Mouse (Mus musculus) neutrophil, adult 5-6 weeks (primary cell): ENCODE data around the gene Abca9. TPM values are rescaled to one million over a fixed set of nuclear protein-coding genes. Genes with fewer than 3 reads are reported as not detected.

Experiments
- ATAC-seq: fragments of 151-379, 151-347 bp; 2 replicates; pipeline ENCODE4 v1.8.0; 2017; ENCODE audit warnings: mild to moderate bottlenecking, moderate TSS enrichment; ENCODE audit not compliant: insufficient number of reproducible peaks, poor library complexity, low FRiP score, severe bottlenecking; ENCODE audit errors: extremely low read depth
- total RNA-seq: library from RNA; stranded (forward); fragments of 200-1000 nt; gene quantifications from 2 replicates; pipeline ENCODE4 v1.2.3, GENCODE M21; 2017

Abca9 gene
- 5.5 and 5.8 TPM in 2 replicates for total RNA-seq

DNA sequence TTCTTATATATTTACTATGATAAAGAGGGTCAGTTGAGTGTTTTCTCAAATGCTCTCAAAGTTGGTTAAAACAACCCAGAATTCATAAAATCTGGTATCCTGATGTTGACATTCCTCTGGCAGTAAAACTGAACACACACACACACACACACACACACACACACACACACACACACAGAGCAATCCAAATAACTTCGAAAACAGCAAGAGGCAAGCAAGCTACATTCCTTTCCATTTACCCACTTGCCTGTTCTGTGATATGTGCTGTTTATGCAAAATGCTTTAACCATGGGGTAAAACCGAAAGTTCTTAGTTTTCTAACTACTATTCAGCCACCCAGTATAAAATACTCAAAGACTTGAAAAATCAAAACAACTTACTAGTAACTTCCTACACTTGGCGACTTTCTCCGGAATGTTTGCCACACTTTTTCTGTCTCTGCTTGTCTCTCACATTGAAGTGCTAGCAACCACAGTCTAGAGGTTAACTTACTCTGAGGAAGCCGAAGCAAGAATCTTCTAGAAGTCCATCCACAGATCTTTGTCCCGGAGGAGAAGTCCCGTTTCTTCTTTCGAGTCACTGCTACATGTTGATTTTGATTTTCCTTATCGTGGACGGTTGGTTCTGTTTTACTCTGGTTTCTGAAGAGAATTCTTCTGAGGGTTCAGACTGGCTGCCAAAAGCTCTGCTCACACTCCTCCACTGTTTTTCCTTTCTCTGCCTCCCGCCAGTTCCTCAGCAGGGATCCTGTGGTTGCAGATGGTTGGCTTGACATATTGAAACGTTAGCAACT, at the start of gene Abca9:
Gene Abca9 (minus strand): TSS at position 738 of the 793 bp plus-strand sequence.
- no peak for ATAC-seq

DNA sequence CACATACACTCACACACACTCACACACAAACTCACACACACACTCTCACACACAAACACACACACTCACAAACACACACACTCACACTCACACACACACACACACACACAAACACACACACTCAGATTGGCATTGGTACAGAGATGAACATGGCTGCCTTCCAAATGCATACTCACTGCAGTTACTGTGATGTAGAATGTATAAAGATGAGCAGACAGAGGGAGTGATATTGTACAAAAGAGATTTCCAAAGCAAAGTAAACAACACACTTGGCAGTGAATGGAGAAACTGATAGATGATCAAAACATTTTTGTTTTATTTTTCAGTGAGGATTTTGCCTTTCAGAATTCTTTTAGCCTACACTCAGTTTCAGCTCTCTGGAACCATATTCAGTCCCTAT, 49.1 kb upstream of the Abca9 start:
- no peak for ATAC-seq

- ATAC-seq: no peak
These were observed 35.9 kb upstream of the Abca9 start for GRCm38 (mm10) chr11:110203930-110204329.

DNA sequence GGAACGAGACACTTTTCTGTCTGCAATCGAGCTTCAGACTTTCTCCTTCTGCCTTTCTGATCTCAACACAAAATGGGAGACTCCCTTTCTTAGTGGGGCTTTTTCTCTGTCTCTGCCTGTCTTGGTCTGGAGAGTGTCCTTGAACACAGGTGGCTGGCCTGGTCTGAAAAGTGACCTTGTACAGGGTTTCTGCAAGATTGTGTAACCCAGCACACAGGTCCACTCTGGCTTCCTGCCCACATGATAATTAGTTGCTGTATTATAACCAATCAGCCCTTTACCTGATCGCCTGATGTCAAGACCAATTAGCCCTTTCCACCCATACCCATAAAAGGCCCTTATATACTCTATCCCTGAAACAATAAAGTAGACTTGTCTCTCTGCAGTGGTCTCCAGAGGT, 30.9 kb upstream of the Abca9 start:
- ATAC-seq: no peak

DNA sequence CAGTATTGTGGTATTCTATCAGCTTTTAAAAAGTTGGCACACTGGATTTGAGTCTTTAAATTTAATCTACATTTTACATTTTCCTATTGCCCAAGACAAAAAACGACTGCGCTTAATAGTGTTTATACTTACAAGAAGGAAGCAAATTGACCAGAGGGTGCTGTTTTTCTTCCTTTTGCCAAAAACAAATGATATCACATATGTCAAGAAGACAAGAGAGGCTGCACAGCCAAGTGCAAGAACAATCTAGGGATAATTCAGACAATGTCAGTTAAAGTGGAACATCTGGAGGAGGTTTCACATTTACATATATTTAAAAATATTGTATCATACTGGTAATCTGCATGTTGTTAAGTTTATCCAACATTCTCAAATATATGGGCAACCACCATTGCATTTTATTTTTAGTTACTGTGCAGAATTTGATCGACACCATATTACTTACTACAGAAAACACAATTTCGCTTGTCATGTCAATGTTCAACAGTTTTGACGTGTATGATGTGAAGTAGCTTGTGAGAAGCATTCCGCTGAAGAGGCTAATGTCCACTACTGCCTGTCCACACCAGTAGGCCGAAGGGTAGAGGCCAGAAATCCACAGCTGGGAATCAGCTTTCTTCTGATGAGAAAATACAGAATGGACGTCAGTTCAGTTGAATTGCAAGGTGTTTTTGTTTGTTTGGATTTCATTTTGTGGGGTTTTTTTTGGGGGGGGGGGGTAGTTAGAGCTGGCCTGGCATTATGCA, 28.7 kb upstream of the Abca9 start:
- no peak for ATAC-seq

DNA sequence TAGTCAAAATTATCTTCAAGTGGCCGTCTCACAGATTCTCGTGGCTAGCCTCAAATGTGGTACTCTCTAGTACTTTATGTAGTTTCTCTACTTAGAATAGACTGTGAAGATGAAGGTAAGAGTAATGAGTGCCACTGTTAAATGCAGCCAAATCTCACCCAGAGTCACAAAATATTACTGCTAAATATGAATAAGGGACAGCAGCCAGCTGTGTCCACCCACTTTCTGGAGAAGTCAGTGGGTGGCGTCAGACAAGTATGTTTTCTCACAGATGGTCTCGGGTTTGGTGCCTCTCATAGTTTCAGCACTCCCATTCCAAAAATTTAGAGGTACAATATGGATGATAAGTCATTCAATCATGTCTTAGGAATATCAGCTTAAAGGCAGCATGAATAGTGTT, 27.3 kb upstream of the Abca9 start:
- no peak for ATAC-seq

- no peak for ATAC-seq
These were observed 3.2 kb upstream of the Abca9 start for GRCm38 (mm10) chr11:110171212-110171611.

- ATAC-seq: peak; percentile 97
These were observed 2.2 kb downstream of the Abca9 start for GRCm38 (mm10) chr11:110165822-110166221.

DNA sequence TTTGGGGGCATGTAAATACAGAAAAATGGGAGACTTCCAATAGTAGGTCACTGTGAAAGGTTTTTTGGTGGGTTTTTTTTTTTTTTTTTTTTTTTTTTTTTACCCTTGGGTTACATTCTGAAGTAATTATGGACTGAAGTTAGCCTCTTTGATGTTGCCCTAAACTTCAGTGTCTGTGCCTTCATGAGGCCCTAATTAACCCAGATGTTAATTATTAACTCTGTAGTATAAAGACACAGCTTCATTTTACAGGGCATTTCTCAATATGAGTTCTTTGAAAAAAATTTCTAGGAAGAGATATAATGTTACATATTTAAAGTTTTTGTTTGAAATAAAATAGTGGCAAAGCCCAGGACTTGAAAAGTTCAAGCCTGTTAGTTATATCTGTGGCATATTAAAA, 2.6 kb downstream of the Abca9 start:
- no peak for ATAC-seq

- ATAC-seq: no peak
These were observed 10.9 kb downstream of the Abca9 start for GRCm38 (mm10) chr11:110157059-110157458.

- no peak for ATAC-seq
These were observed 12.0 kb downstream of the Abca9 start for GRCm38 (mm10) chr11:110155985-110156384.

DNA sequence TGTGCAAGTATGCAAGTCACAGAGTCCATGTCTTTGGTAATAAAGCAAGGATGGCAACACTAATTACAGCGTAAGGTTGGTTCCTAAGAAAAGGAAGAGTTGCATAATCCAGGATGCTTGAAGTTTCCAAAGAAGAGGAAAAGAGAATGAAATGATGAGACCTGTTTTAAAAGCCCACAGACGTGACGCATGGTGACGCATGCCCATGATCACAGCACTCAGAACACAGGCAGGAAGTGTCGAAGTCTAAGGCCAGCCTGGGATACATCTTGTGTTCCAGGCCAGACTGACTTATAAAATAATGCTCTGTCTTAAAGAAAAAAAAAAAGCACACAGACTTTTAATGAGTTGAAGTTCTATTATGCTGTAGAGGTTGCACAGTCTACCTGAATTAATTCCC, 20.4 kb downstream of the Abca9 start:
- peak; percentile 63 for ATAC-seq

DNA sequence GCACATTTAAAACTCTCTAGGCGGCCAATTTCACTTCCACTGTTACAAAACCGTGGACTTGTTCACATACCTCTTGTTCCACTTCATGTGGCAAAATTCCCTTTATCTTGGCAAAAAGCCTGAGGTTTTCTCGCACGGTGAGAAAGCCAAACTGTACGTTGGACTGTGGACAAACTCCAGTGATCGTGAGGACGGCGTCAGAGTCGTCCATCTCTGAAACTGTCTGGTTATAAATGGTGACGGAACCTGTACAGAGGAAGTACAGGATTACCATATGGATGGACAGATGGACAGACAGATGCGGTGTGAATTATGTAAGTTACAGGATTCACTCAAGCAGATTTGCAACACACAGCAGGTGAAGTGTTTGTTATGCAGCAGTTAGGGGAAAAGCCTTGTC, 22.6 kb downstream of the Abca9 start:
- ATAC-seq: no peak

DNA sequence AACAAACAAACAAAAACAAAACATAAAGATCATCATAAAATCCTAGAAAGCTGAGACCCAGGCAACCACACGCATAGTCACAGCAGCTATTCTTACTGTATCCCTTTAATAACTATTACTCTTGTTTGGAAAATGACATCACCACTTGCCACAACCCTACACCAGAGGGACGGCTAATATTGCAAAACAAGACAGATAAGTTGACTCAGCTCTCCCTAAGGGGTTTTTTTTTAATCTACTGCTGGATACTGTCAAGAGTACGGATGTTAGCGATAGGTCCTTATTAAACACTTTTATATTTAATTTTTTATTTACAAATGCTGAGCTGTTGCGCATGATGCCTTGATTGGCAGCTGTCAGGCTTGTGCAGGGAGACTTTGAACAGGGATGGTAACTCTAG, 37.2 kb downstream of the Abca9 start:
- ATAC-seq: peak; percentile 46; the same call in 1 of the 2 replicates

GRCm38 (mm10) chr11:110111137-110111536, 56.9 kb downstream of the Abca9 start:
- ATAC-seq: no peak

DNA sequence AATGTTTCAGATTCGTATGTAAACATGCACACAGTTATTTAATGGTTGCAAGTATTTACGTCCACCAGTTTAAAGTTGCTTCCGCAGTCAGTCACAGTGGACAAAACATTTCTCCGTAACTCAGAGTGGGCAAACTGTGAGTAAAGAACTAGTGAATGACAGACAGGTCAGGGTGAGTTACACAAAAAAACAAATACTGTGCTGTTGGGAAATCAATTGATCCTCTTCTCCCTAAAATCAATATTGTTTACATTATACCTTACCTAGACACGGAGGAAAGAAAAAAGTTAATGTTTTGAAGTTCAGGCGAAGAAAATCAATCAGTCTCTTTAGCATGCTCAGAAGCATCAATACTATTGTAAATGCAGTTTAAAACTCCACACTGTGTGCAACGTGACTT, 66.6 kb downstream of the Abca9 start:
- no peak for ATAC-seq

DNA sequence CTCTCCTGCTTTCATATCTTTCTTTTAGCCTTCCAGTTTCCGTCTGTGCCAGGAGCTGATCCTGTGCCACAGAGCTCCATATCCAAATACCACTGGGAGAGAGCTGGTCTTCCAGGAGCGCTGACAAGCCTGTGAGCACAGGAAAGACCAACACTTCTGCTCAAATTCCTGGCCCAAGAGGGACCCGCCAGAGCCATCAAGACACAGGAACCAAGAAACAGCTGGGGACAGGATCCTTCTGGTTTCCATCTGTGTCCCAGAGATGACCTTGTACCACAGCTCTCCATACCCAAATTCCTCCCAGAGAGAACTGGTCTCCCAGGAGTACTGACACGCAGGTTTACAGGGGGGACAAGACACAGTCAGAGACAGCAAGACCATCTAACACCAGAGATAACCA, 69.1 kb downstream of the Abca9 start:
- no peak for ATAC-seq

DNA sequence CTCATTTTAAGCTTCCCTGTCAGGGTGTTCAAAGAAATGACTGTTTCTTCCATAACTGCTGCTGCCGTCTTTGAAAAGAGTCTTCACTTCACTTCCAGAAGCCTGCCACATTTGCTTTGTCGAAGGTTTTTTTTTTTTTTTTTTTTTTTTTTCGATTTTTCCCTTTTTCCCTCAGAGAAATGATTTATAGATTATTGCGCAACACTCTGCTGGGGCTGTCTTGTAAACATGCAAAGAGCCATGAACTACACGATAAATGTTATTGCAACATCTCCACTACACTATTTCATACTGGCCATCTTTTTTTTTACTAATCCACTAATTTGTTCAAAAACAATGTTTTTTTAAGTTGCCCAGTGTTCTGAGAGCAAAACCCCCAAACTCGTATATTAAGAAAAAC, 70.5 kb downstream of the Abca9 start:
- no peak for ATAC-seq

DNA sequence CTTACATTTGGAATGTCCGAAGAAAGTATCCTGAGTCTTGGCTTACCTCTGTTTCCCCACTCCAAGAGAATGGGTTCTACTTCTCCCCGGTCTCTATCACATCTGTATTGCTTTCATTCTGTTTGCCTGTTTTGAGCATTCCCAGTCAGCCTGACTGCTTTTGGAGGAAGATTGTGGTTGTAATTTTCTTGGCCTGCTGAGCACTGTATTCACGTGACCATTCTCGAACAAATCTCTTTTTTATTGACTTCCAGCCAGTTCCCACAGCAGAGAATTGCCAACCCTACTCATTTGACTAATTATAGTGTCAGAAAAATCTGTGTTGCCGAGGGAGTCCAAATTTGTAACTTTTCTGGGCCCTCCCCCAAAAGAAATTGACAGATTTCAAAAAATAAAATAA, 72.1 kb downstream of the Abca9 start, which contains the start of gene Abca8a:
Gene Abca8a (minus strand): TSS at position 121 of the 400 bp plus-strand sequence.
- ATAC-seq: no peak

- ATAC-seq: no peak
These were observed 73.1 kb downstream of the Abca9 start for GRCm38 (mm10) chr11:110094846-110095380.
